Mouse (Mus musculus) heart, embryonic 11.5 days (tissue): Measurements from ENCODE around the gene Slc2a9. TPM values are rescaled to one million over a fixed set of nuclear protein-coding genes. Genes with fewer than 3 reads are reported as not detected.
A peak's percentile ranks its signal among the peaks of the same experiment; 100 is the strongest.

Experiments used
- ATAC-seq: fragments of 200-750 bp; cut with Nextera tagmentation; replicated peaks from 2 replicates; pipeline ENCODE4 v1.8.0; 2017; ENCODE audit warnings: moderate library complexity; ENCODE audit not compliant: insufficient number of reproducible peaks, low FRiP score, low TSS enrichment
- H3K27ac ChIP-seq: fragments of 300-500 bp; sonication (generic); 2 replicates; pipeline ENCODE4 v1.5.1; 2014; ENCODE audit warnings: mild to moderate bottlenecking, low read depth, low read length
- H3K27me3 ChIP-seq: fragments of 300-500 bp; sonication (generic); 2 replicates; pipeline ENCODE4 v1.6.1; 2014; ENCODE audit warnings: mild to moderate bottlenecking, low read length, mixed read lengths; ENCODE audit not compliant: control insufficient read depth, insufficient read depth
- H3K36me3 ChIP-seq: fragments of 300-500 bp; sonication (generic); 2 replicates; pipeline ENCODE4 v1.6.1; 2014; ENCODE audit warnings: mild to moderate bottlenecking, low read length, moderate library complexity, mixed read lengths; ENCODE audit not compliant: control insufficient read depth, insufficient read depth
- H3K4me1 ChIP-seq: fragments of 300-500 bp; sonication (generic); 2 replicates; pipeline ENCODE4 v1.6.1; 2014; ENCODE audit warnings: low read length; ENCODE audit not compliant: control insufficient read depth, insufficient read depth
- H3K4me2 ChIP-seq: fragments of 300-500 bp; sonication (generic); 2 replicates; pipeline ENCODE4 v1.6.1; 2014; ENCODE audit warnings: mild to moderate bottlenecking, moderate library complexity
- H3K4me3 ChIP-seq: fragments of 300-500 bp; sonication (generic); 2 replicates; pipeline ENCODE4 v1.5.1; 2014; ENCODE audit warnings: low read depth, low read length
- H3K9ac ChIP-seq: fragments of 300-500 bp; sonication (generic); 2 replicates; pipeline ENCODE4 v1.6.1; 2014; ENCODE audit warnings: mild to moderate bottlenecking, low read depth, low read length, moderate library complexity
- H3K9me3 ChIP-seq: fragments of 300-500 bp; sonication (generic); replicated peaks from 2 replicates; pipeline ENCODE4 v1.6.1; 2016; ENCODE audit warnings: low read length; ENCODE audit not compliant: control insufficient read depth
- WGBS: fragments of 180-500 bp; shearing (Covaris S2); extraction: QIAGEN DNeasy Blood & Tissue Kit; methylation state at CpG from one replicate; pipeline ENCODE4 v1.1.7; 2014; ENCODE audit not compliant: insufficient replicate concordance; 5-methylcytosine and 5-hydroxymethylcytosine counted together
- polyA plus RNA-seq: library from polyadenylated mRNA; unstranded; fragments of >200 nt; fragmentation: Nextera tagmentation; extraction: Ambion mirVana; gene quantifications from 2 replicates; pipeline ENCODE4 v1.2.1, GENCODE M21; 2014

Gene Slc2a9
- polyA plus RNA-seq, 1 experiment from 2014 or later, result 0.19 TPM

DNA sequence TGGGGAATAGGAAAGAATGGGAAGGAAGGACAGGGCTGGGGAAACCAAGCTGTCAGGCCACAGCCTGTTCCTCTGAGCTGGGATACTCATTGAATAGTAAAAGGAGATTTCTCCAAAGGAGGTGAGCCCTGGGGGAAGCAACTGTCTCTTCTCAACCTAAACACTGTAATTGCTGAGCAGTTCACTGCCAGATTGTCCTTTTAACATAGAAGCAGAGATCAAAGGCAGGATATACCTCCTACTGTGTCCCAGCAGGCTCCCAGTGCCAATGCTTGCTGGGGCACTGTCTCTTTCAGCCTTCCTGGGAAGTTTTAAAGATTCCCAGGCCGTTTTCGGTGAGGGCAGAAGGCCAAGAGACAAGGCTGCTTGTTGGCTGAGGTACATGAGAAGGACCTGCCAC, 10.0 kb upstream of the Slc2a9 start:
- H3K9me3 ChIP-seq, result no peaks in the 10 kb centered on the region
- no peak overlapping the region for H3K9ac ChIP-seq
- no peak overlapping the region for H3K4me2 ChIP-seq
- no peak overlapping the region for H3K4me3 ChIP-seq
- no peak overlapping the region for H3K27ac ChIP-seq
- H3K4me1 ChIP-seq, result 0 out of 2 replicates have a peak, but pooled peaks cover 3% of the 10 kb centered on the region
- no peaks in the 10 kb centered on the region for H3K27me3 ChIP-seq
- H3K36me3 ChIP-seq, result no peaks in the 10 kb centered on the region
- WGBS, result 9% methylated on average over 2 of the region's 2 CpGs
- ATAC-seq, result no peak

DNA sequence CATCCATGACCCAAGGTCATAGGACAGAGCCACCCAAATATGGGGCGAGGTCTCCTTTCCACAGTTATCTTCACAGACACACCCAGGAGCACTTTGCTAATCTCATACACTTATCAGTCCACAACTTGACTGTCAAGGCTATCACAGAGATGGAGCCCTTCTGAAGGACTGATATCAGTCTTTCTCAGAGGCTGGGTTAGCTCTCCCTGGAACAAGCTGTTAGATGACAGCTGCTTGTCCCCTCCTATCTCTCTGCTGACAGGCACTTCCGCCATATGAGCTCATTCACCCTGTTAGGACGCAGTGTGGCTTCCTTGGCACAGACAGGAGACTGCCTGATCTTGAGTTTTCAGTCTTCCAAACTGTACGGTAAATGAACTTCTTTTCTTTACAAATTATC, 6.6 kb upstream of the Slc2a9 start:
- Histone ChIP-seq H3K4me1 (peaks cover 4% of the 10 kb centered on the region; the same call in 1 of the 2 replicates), H3K4me3 (peak overlapping the region; percentile 25; the same call in 1 of the 2 replicates), H3K27ac (peak overlapping the region; percentile 69), H3K27me3 (no peaks in the 10 kb centered on the region), H3K4me2 (peak overlapping the region; percentile 49), H3K9ac (no peak overlapping the region), H3K36me3 (no peaks in the 10 kb centered on the region), H3K9me3 (no peaks in the 10 kb centered on the region)
- peak; percentile 92 for ATAC-seq
- 34% methylated on average over 4 of the region's 4 CpGs for WGBS

DNA sequence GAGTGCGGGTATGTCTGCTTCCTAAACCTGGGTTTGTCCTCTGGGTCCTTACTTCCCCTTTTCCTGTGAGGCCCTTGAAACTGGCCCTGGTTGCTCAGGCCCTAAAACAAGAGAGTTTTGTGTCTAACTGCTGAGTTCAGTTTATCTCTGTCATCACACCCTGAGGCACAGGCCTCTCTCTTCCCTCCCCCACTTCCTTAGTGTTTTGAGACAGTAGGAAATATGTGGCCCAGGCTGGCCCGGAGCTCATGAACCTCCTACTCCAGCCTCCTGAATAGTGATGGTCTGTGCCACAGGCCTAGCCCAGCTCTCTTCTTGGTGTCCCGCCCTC, 2.5 kb upstream of the Slc2a9 start:
- Histone ChIP-seq H3K4me2 (0 out of 2 replicates have a peak overlapping the region, but pooled peaks have one; percentile 4), H3K27me3 (no peaks in the 10 kb centered on the region), H3K4me1 (peaks cover 4% of the 10 kb centered on the region; the same call in 1 of the 2 replicates), H3K9me3 (no peaks in the 10 kb centered on the region), H3K9ac (no peak overlapping the region), H3K27ac (peak overlapping the region; percentile 41; the same call in 1 of the 2 replicates), H3K4me3 (no peak overlapping the region), H3K36me3 (no peaks in the 10 kb centered on the region)
- ATAC-seq, result peak; percentile 29; the same call in 1 of the 2 replicates
- WGBS, result 41% methylated on average over 3 of the region's 3 CpGs

DNA sequence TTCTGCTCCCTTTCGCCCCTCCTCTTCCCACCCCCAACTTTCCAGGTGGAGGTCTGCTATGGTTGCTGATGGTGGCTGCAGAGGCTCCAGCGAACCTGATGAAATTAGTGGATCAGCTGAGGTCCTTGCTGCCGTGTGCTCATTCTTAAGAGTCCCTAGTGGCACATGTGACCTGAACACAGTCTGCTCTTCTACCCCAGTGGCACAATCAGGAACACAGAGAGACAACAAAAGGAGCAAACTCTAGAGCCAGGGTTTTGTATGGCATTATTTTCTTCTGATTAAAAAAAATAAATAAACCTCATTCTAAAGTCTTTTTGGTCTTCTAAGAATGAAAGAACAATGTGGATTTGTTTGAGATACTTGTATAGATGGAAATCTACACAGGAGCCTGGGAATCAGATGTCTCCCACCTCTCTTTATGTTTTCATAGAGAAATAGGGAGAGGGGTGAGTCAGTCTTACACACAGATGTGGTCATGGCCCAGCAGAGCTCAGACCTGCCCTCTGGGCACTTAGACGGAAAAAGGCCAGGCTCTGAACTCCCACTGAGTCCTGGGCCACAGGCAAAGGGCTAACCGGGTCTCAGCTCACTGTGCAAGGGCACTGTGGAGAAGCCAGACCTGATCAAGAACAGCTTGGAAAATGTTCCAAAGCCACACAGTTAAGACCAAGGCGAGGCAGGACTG, 1.9 kb upstream of the Slc2a9 start:
- H3K4me1 ChIP-seq, result peaks cover 4% of the 10 kb centered on the region; the same call in 1 of the 2 replicates
- H3K4me3 ChIP-seq, result no peak overlapping the region
- no peaks in the 10 kb centered on the region for H3K9me3 ChIP-seq
- no peaks in the 10 kb centered on the region for H3K27me3 ChIP-seq
- 59% methylated on average over 6 of the region's 6 CpGs for WGBS
- H3K4me2 ChIP-seq, result 0 out of 2 replicates have a peak overlapping the region, but pooled peaks have one; percentile 4
- H3K27ac ChIP-seq, result peak overlapping the region; percentile 41; the same call in 1 of the 2 replicates
- ATAC-seq, result no peak
- no peaks in the 10 kb centered on the region for H3K36me3 ChIP-seq
- no peak overlapping the region for H3K9ac ChIP-seq

DNA sequence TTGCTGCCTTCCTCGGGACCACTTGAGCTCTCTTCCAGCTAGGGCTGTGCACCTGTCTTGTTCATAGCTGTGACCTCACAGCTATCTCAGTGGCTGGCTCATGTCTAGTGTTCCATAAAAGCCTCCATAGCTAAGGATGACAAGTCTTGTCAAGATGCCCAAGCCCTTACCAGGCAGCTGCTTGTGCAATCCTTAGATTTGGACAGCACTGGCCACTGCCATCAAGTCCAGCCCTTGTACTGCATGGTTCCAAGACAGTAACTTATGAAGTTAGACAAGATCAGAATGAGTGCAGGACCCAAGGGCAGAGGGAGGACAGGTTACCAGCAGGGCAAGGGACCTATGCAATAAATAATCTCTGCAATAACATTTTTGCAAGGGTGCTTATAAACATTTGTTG, 1.2 kb upstream of the Slc2a9 start:
- Histone ChIP-seq H3K36me3 (no peaks in the 10 kb centered on the region), H3K27me3 (no peaks in the 10 kb centered on the region), H3K9me3 (no peaks in the 10 kb centered on the region), H3K4me3 (no peak overlapping the region), H3K27ac (no peak overlapping the region), H3K9ac (no peak overlapping the region), H3K4me2 (no peak overlapping the region), H3K4me1 (peaks cover 4% of the 10 kb centered on the region; the same call in 1 of the 2 replicates)
- WGBS, result 89% methylated on average over 1 of the region's 1 CpGs
- no peak for ATAC-seq

DNA sequence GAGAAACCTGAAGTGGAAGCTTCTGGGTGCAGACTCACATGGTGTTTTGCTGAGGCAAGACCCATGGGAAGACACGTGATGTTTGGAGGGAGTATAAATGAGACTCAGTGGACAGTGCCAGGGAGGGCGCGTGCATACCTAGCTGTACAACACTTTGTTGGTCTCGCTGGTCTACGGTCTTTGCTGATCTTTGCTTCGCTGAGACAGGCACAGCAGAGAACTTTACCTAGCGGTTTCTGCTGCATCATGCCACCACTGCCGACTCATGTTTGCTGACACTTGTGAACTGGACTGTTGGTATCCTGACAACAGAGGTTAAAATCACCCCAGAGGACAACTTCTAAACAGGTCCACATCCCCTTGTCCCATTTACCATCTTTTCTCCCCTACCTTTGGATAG, 2.9 kb downstream of the Slc2a9 start:
- Histone ChIP-seq H3K27me3 (no peaks in the 10 kb centered on the region), H3K9ac (no peak overlapping the region), H3K9me3 (no peaks in the 10 kb centered on the region), H3K4me2 (no peak overlapping the region), H3K4me3 (no peak overlapping the region), H3K4me1 (no peaks in the 10 kb centered on the region; the same call in 1 of the 2 replicates), H3K27ac (0 out of 2 replicates have a peak overlapping the region, but pooled peaks have one; percentile 12), H3K36me3 (no peaks in the 10 kb centered on the region)
- WGBS, result 82% methylated on average over 8 of the region's 8 CpGs
- ATAC-seq, result 0 out of 2 replicates have a peak, but pooled peaks have one; percentile 47

DNA sequence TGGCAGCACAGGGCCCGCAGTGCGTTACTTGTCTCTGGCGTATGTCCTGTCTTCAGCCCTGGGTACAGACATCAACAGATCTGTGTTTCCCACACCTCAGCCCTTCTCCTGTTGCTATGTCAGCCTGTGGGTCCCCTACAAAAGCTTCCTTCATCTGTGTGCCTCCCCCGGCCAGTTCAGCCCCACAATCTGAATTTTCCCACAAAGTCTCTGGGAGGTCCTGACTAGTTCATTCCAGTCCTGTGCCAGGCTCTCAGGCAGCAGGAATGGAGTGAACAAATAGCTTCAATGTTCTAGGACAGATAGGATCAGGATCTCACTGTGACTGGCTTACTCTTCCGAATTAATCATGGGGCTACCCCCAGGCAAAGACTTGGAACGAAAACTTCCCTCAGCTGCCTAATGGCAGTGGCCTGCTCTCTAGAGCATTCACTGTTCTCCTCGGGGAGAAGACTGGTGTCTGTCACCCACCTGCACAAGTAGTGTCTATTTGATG, 3.6 kb downstream of the Slc2a9 start:
- no peak for ATAC-seq
- 74% methylated on average over 7 of the region's 7 CpGs for WGBS
- no peaks in the 10 kb centered on the region for H3K36me3 ChIP-seq
- no peak overlapping the region for H3K9ac ChIP-seq
- 0 out of 2 replicates have a peak overlapping the region, but pooled peaks have one; percentile 12 for H3K27ac ChIP-seq
- H3K4me2 ChIP-seq, result no peak overlapping the region
- no peak overlapping the region for H3K4me3 ChIP-seq
- H3K9me3 ChIP-seq, result no peaks in the 10 kb centered on the region
- H3K4me1 ChIP-seq, result no peaks in the 10 kb centered on the region
- no peaks in the 10 kb centered on the region for H3K27me3 ChIP-seq

DNA sequence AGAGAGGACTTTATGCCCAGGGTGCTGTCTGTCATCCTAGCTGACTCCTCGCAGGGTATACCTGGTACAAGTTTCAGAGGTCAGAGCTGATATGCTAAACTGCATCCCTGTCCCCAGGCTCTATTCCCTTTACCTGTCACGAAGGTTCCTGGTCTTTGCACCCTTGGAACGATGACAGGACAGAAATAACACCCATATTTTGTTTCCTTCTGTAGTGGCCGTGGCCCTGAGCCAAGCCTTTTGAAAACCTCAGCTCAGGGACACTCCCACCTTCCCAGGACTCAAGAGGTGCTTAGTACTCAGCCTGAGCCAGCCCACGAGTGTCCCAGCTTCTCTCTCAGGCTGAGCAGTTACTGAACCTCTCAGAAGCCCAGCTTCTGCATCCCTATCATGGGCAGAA, 4.5 kb downstream of the Slc2a9 start:
- 57% methylated on average over 5 of the region's 5 CpGs for WGBS
- Histone ChIP-seq H3K4me3 (no peak overlapping the region), H3K4me2 (no peak overlapping the region), H3K27ac (no peak overlapping the region), H3K9me3 (no peaks in the 10 kb centered on the region), H3K27me3 (no peaks in the 10 kb centered on the region), H3K9ac (no peak overlapping the region), H3K36me3 (no peaks in the 10 kb centered on the region), H3K4me1 (no peaks in the 10 kb centered on the region)
- ATAC-seq, result no peak
